Mouse (Mus musculus) liver, postnatal 0 days (tissue): ENCODE measurements around the gene Csrp2. TPM values are rescaled to one million over a fixed set of nuclear protein-coding genes. Genes with fewer than 3 reads are reported as not detected.

ENCODE experiments used
- ATAC-seq: fragments of 200-750 bp; cut with Nextera tagmentation; 2 replicates; pipeline ENCODE4 v1.8.0; 2017; ENCODE audit warnings: mild to moderate bottlenecking, moderate library complexity
- DNase-seq: peaks from one replicate; pipeline ENCODE4 v3.0.0-alpha.2; 2016
- H3K27ac ChIP-seq: fragments of 300-500 bp; sonication (generic); 2 replicates; pipeline ENCODE4 v1.5.1; 2014; ENCODE audit warnings: antibody characterized with exemption, moderate library complexity, mild to moderate bottlenecking, low read depth
- H3K27me3 ChIP-seq: fragments of 300-500 bp; sonication (generic); 2 replicates; pipeline ENCODE4 v1.6.1; 2014; ENCODE audit warnings: low read length, control low read depth, mixed read lengths; ENCODE audit not compliant: insufficient read depth
- H3K36me3 ChIP-seq: fragments of 300-500 bp; sonication (generic); replicated peaks from 2 replicates; pipeline ENCODE4 v1.6.1; 2014; ENCODE audit warnings: mild to moderate bottlenecking, control low read depth, low read length, moderate library complexity, mixed read lengths; ENCODE audit not compliant: insufficient read depth
- H3K4me1 ChIP-seq: fragments of 300-500 bp; sonication (generic); 2 replicates; pipeline ENCODE4 v1.6.1; 2014; ENCODE audit warnings: antibody characterized with exemption, mild to moderate bottlenecking, control low read depth; ENCODE audit not compliant: insufficient read depth
- H3K4me2 ChIP-seq: fragments of 300-500 bp; sonication (generic); 2 replicates; pipeline ENCODE4 v1.6.1; 2014; ENCODE audit warnings: low read depth, mild to moderate bottlenecking, low read length, moderate library complexity, mixed read lengths
- H3K4me3 ChIP-seq: fragments of 300-500 bp; sonication (generic); 2 replicates; pipeline ENCODE4 v1.5.1; 2014; ENCODE audit warnings: low read depth, low read length
- H3K9ac ChIP-seq: fragments of 300-500 bp; sonication (generic); replicated peaks from 2 replicates; pipeline ENCODE4 v1.6.1; 2014; ENCODE audit warnings: mild to moderate bottlenecking, moderate library complexity
- H3K9me3 ChIP-seq: fragments of 300-500 bp; sonication (generic); 2 replicates; pipeline ENCODE4 v1.6.1; 2016; ENCODE audit warnings: mild to moderate bottlenecking, control low read depth, low read length, mixed read lengths
- CTCF ChIP-seq: sonication (generic); IDR thresholded peaks from 2 replicates; pipeline ENCODE4 v1.5.1; 2016; ENCODE audit warnings: antibody characterized with exemption, low read depth
- EP300 ChIP-seq: IDR thresholded peaks from 2 replicates; pipeline ENCODE4 v1.6.1; 2016; ENCODE audit warnings: antibody characterized with exemption, low read depth, mild to moderate bottlenecking
- WGBS: fragments of 180-500 bp; shearing (Covaris S2); extraction: QIAGEN DNeasy Blood & Tissue Kit; methylation state at CpG from one replicate; pipeline ENCODE4 v1.1.7; 2014; ENCODE audit not compliant: insufficient replicate concordance; 5-methylcytosine and 5-hydroxymethylcytosine counted together
- polyA plus RNA-seq: library from polyadenylated mRNA; unstranded; fragments of >200 nt; fragmentation: Nextera tagmentation; extraction: Ambion mirVana; gene quantifications from 2 replicates; pipeline ENCODE4 v1.2.1, GENCODE M21; 2015

The Csrp2 gene
- 19.2 and 21.2 TPM in 2 replicates for polyA plus RNA-seq

GRCm38 (mm10) chr10:110919531-110920343, at the start of gene Csrp2:
Gene Csrp2 (plus strand): TSS chr10:110919789.
- under 1% methylated on average over 56 of the region's 67 CpGs for WGBS
- DNase-seq (peak; percentile 91), ATAC-seq (peak; percentile 89)
- Histone ChIP-seq H3K9ac (peak within 1 kb of the TSS; percentile 72), H3K4me2 (peak within 1 kb of the TSS; percentile 94), H3K4me3 (peak within 1 kb of the TSS; percentile 67), H3K4me1 (no peaks in the 10 kb centered on the region; the same call in 1 of the 2 replicates), H3K36me3 (no peaks in the 10 kb centered on the region), H3K27ac (peak within 1 kb of the TSS; percentile 81), H3K27me3 (no peaks in the 10 kb centered on the region), H3K9me3 (no peaks in the 10 kb centered on the region)
- TF ChIP-seq EP300 = no peak; the same call in 1 of the 2 replicates
- TF ChIP-seq CTCF = no peak

DNA sequence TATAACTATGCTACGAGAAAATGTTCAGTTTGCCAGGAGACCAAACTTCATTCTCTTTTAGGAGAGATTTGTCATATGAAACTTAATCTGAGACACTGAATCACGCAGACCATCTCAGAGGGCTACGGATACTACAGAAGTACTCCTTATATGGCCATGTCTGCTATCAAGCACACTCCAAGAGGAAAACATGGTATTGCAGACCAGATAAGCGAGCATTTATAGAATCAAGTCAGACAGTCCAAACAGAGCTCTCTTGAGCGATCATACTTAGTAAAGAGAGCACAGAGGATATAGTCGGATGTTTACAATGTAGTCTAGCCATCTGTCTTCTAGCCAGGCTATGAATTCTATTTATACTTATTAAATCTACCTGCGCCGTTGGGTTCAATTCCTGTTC, 44.7 kb upstream of the Csrp2 start:
- DNase-seq = no peak
- TF ChIP-seq EP300 (no peak), CTCF (no peak)
- Histone ChIP-seq H3K27me3 (no peaks in the 10 kb centered on the region), H3K27ac (no peak overlapping the region), H3K9me3 (no peaks in the 10 kb centered on the region), H3K4me1 (no peaks in the 10 kb centered on the region), H3K4me3 (no peak overlapping the region), H3K36me3 (no peaks in the 10 kb centered on the region), H3K4me2 (no peak overlapping the region), H3K9ac (no peak overlapping the region)
- 70% methylated on average over 8 of the region's 8 CpGs for WGBS
- ATAC-seq = no peak

DNA sequence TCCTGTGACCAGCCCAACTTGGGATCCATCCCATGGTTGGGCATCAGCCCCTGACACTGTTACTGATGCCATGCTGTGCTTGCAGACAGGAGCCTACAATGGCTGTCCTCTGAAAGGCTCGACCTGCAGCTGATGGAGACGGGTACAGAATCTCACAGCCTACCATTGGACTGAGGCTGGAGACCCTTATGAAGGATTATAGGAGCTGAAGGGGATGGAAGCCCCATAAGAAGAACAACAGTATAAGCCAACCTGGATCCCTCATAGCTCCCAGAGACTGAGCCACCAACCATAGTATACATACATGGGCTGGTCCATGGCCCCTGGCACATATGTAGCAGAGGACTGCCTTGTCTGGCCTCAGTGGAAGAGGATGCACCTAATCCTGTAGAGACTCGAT, 42.6 kb upstream of the Csrp2 start:
- H3K9ac ChIP-seq = no peak overlapping the region
- 70% methylated on average over 3 of the region's 3 CpGs for WGBS

GRCm38 (mm10) chr10:110877851-110878250, 41.7 kb upstream of the Csrp2 start:
- Histone ChIP-seq H3K9ac (no peak overlapping the region), H3K9me3 (no peaks in the 10 kb centered on the region), H3K4me1 (no peaks in the 10 kb centered on the region), H3K4me2 (no peak overlapping the region), H3K27me3 (no peaks in the 10 kb centered on the region), H3K27ac (no peak overlapping the region), H3K4me3 (no peak overlapping the region), H3K36me3 (no peaks in the 10 kb centered on the region)
- TF ChIP-seq CTCF (no peak), EP300 (no peak)
- no peak for DNase-seq
- ATAC-seq = no peak
- 70% methylated on average over 8 of the region's 8 CpGs for WGBS

More for the DNA sequence above, 42.6 kb upstream of the Csrp2 start:
- DNase-seq (no peak), ATAC-seq (no peak)
- H3K4me2 ChIP-seq = no peak overlapping the region
- H3K4me1 ChIP-seq = no peaks in the 10 kb centered on the region
- no peak overlapping the region for H3K27ac ChIP-seq
- H3K36me3 ChIP-seq = no peaks in the 10 kb centered on the region
- no peaks in the 10 kb centered on the region for H3K27me3 ChIP-seq
- H3K4me3 ChIP-seq = no peak overlapping the region
- H3K9me3 ChIP-seq = no peaks in the 10 kb centered on the region
- no peak for TF ChIP-seq EP300
- no peak for TF ChIP-seq CTCF

DNA sequence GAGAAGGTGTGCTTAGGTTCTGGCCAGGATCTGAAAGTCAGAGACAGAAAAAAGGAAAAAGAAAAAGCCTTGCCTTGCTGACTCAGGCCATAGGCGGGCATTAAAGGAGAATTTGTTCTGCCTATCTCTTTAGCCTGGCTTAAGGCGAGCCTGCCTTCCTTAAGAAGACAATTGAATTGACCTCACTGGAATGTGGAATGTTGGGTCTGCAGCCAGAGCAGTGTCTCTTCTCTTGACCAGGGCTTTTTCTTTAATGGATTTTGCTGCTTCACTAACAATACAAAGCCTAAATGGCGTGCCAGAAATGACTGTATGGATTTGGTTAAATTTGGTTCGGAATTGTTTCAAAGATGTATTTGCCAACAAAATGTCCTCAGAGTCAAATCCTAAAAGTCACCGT, 40.9 kb upstream of the Csrp2 start:
- 56% methylated on average over 5 of the region's 5 CpGs for WGBS
- Histone ChIP-seq H3K9me3 (no peaks in the 10 kb centered on the region), H3K27ac (no peak overlapping the region), H3K4me2 (no peak overlapping the region), H3K27me3 (no peaks in the 10 kb centered on the region), H3K36me3 (no peaks in the 10 kb centered on the region), H3K4me3 (no peak overlapping the region), H3K4me1 (no peaks in the 10 kb centered on the region), H3K9ac (no peak overlapping the region)
- ATAC-seq = no peak
- no peak for TF ChIP-seq EP300
- no peak for DNase-seq

- DNase-seq (no peak), ATAC-seq (0 out of 2 replicates have a peak, but pooled peaks have one; percentile 35)
Observed at GRCm38 (mm10) chr10:110879426-110880066, 40.0 kb upstream of the Csrp2 start.

More at GRCm38 (mm10) chr10:110879426-110880066, 40.0 kb upstream of the Csrp2 start:
- Histone ChIP-seq H3K36me3 (no peaks in the 10 kb centered on the region), H3K4me2 (no peak overlapping the region), H3K4me3 (no peak overlapping the region), H3K27me3 (no peaks in the 10 kb centered on the region), H3K27ac (no peak overlapping the region), H3K9me3 (no peaks in the 10 kb centered on the region), H3K4me1 (no peaks in the 10 kb centered on the region), H3K9ac (no peak overlapping the region)
- TF ChIP-seq CTCF (no peak), EP300 (no peak)
- WGBS = 51% methylated on average over 7 of the region's 7 CpGs
